Mouse (Mus musculus) heart, embryonic 16.5 days (tissue): Measurements from ENCODE around the gene Akap8l. TPM values are rescaled to one million over a fixed set of nuclear protein-coding genes. Genes with fewer than 3 reads are reported as not detected.

Experiments
- ATAC-seq: fragments of 200-750 bp; cut with Nextera tagmentation; replicated peaks from 2 replicates; pipeline ENCODE4 v1.8.0; 2017; ENCODE audit warnings: moderate number of reproducible peaks; ENCODE audit not compliant: insufficient read depth, low FRiP score; ENCODE audit errors: extremely low read depth
- H3K27ac ChIP-seq: fragments of 300-500 bp; sonication (generic); 2 replicates; pipeline ENCODE4 v1.5.1; 2014; ENCODE audit warnings: mild to moderate bottlenecking, low read length, control low read depth, moderate library complexity
- H3K27me3 ChIP-seq: fragments of 300-500 bp; sonication (generic); 2 replicates; pipeline ENCODE4 v1.6.1; 2014; ENCODE audit warnings: low read length, mixed read lengths; ENCODE audit not compliant: control insufficient read depth, insufficient read depth
- H3K36me3 ChIP-seq: fragments of 300-500 bp; sonication (generic); 2 replicates; pipeline ENCODE4 v1.6.1; 2014; ENCODE audit not compliant: control insufficient read depth, insufficient read depth
- H3K4me1 ChIP-seq: fragments of 300-500 bp; sonication (generic); 2 replicates; pipeline ENCODE4 v1.6.1; 2014; ENCODE audit warnings: low read length, mixed read lengths; ENCODE audit not compliant: control insufficient read depth, insufficient read depth
- H3K4me2 ChIP-seq: fragments of 300-500 bp; sonication (generic); 2 replicates; pipeline ENCODE4 v1.6.1; 2014; ENCODE audit warnings: low read depth, mild to moderate bottlenecking, control low read depth, low read length
- H3K4me3 ChIP-seq: fragments of 300-500 bp; sonication (generic); 2 replicates; pipeline ENCODE4 v1.5.1; 2014; ENCODE audit warnings: mild to moderate bottlenecking, control low read depth, low read length
- H3K9ac ChIP-seq: fragments of 300-500 bp; sonication (generic); 2 replicates; pipeline ENCODE4 v1.6.1; 2014; ENCODE audit warnings: low read length, control low read depth
- H3K9me3 ChIP-seq: fragments of 300-500 bp; sonication (generic); replicated peaks from 2 replicates; pipeline ENCODE4 v1.6.1; 2016; ENCODE audit warnings: low read length; ENCODE audit not compliant: control insufficient read depth
- WGBS: fragments of 180-500 bp; shearing (Covaris S2); extraction: QIAGEN DNeasy Blood & Tissue Kit; methylation state at CpG from one replicate; pipeline ENCODE4 v1.1.7; 2014; 5-methylcytosine and 5-hydroxymethylcytosine counted together
- polyA plus RNA-seq: library from polyadenylated mRNA; unstranded; fragments of >200 nt; fragmentation: Nextera tagmentation; extraction: Ambion mirVana; gene quantifications from 2 replicates; pipeline ENCODE4 v1.2.1, GENCODE M21; 2015

Akap8l gene
- polyA plus RNA-seq, 1 experiment from 2014 or later: 99.2 TPM

GRCm38 (mm10) chr17:32363821-32364301, 13.5 kb upstream of the Akap8l start:
- peak; percentile 33 for ATAC-seq
- Histone ChIP-seq H3K27me3 (no peaks in the 10 kb centered on the region), H3K4me3 (peak overlapping the region; percentile 97), H3K4me2 (peak overlapping the region; percentile 91), H3K9ac (peak overlapping the region; percentile 96), H3K4me1 (peaks cover 14% of the 10 kb centered on the region), H3K9me3 (no peaks in the 10 kb centered on the region), H3K27ac (peak overlapping the region; percentile 77), H3K36me3 (peaks cover 23% of the 10 kb centered on the region)
- 1% methylated on average over 34 of the region's 50 CpGs for WGBS

DNA sequence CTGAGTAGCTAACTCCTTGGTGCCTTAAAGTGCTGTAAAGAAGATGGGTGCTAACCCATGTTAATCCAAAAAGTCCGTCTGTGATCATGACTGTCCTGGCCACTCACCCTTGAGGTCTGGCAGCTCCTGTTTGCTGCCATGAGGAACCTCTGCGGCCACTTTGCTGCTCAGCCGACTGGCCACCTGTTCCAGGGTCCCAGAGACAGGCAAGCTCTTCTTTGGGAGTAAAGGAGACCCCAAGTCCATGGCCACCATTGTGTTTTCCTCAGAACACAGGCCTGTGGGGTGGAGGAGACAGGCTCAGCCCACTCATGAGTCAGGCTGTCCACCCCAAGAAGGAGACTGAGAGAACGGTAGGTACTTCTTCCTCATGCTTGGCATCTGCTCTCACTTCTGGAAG, 12.3 kb upstream of the Akap8l start:
- no peaks in the 10 kb centered on the region for H3K9me3 ChIP-seq
- peak overlapping the region; percentile 91 for H3K4me2 ChIP-seq
- no peak for ATAC-seq
- peak overlapping the region; percentile 97; the same call in 1 of the 2 replicates for H3K4me3 ChIP-seq
- no peaks in the 10 kb centered on the region for H3K27me3 ChIP-seq
- peaks cover 14% of the 10 kb centered on the region for H3K4me1 ChIP-seq
- no peak overlapping the region for H3K9ac ChIP-seq
- H3K27ac ChIP-seq: no peak overlapping the region
- peaks cover 34% of the 10 kb centered on the region for H3K36me3 ChIP-seq
- 73% methylated on average over 4 of the region's 4 CpGs for WGBS

DNA sequence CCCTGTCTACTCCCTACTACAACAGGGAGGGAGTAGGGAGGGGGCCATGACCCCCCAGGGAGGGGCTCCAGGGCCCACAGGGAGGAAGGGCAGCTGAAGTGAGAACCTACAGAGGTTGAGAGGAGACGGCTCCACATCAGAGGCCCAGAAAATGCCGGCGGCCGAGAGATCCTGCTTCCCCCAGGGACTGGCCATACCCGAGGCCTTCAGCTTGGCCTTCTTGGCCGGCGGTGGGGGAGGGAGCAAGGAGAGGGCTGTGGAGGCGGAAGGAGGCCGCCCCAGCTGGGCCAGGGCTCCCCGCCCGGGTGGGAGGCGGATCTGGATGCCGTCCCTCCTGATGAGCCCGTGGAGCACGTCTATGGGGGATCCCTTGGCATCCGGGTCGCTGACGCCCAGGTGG, 9.5 kb upstream of the Akap8l start:
- peaks cover 55% of the 10 kb centered on the region for H3K36me3 ChIP-seq
- H3K9me3 ChIP-seq: no peaks in the 10 kb centered on the region
- peaks cover 14% of the 10 kb centered on the region for H3K4me1 ChIP-seq
- H3K4me2 ChIP-seq: no peak overlapping the region
- ATAC-seq: no peak
- H3K9ac ChIP-seq: no peak overlapping the region
- H3K27ac ChIP-seq: no peak overlapping the region
- no peaks in the 10 kb centered on the region for H3K27me3 ChIP-seq
- no peak overlapping the region for H3K4me3 ChIP-seq
- 89% methylated on average over 18 of the region's 18 CpGs for WGBS

DNA sequence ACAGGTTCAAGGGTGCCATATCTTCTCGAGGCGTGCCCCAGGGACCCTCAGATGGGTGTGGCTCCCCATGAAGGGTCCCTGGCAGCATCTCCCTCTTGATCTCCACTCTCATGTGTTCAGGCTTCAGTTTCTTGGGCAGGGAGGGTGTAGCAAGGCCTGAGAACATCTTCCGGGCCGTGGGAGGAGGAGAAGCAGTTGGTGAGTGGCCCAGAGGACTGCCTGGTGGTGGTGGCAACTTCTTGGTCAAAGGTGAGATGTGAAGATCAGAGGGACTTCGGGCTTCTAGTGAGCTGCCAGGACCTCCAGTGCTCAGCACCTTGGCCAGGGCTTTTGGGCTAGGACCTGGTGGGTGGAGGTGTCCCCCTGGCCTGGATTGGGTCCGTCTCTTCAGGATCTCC, 8.5 kb upstream of the Akap8l start:
- H3K9ac ChIP-seq: no peak overlapping the region
- H3K27ac ChIP-seq: no peak overlapping the region
- no peak for ATAC-seq
- no peak overlapping the region for H3K4me2 ChIP-seq
- no peaks in the 10 kb centered on the region for H3K9me3 ChIP-seq
- peaks cover 18% of the 10 kb centered on the region for H3K4me1 ChIP-seq
- WGBS: 84% methylated on average over 6 of the region's 6 CpGs
- no peaks in the 10 kb centered on the region for H3K27me3 ChIP-seq
- peaks cover 58% of the 10 kb centered on the region for H3K36me3 ChIP-seq
- H3K4me3 ChIP-seq: no peak overlapping the region

DNA sequence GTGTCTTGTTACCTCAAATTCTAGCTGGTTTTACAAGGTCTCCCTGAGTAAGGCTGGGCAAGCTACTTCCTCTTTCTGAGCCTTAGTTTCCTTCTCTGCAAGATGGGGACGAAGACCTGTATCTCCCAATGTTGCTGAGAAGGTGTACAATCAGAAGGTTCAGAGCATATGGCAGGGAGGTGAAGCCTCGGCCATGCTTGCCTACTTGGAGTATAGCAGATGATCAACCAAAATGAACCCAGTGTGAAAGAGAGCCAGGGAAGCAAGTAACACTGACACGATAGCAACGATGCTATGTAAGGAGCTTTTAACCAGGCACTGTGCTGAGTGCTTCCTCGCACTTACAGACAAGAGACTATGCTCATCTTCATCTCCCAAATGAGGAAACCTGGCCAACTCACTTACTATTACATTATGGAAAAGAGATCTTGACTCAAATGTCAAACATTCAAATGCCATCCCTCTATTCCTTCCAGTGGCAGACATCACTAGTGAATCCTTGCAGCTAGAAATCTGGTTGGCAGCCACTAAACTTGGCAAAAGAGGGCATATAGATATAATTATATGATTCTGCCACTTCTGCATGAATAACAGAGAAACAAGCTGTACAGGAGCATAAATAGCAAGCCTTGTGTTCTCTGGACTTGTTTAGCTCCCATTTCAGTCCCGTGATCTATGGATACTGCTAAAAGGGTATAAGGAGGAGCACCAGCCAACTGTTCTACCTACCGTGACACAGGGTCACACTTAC, 8.0 kb upstream of the Akap8l start:
- no peaks in the 10 kb centered on the region for H3K27me3 ChIP-seq
- H3K9ac ChIP-seq: no peak overlapping the region
- H3K27ac ChIP-seq: no peak overlapping the region
- H3K36me3 ChIP-seq: peaks cover 58% of the 10 kb centered on the region
- H3K4me1 ChIP-seq: peaks cover 16% of the 10 kb centered on the region
- no peaks in the 10 kb centered on the region for H3K9me3 ChIP-seq
- WGBS: 90% methylated on average over 7 of the region's 7 CpGs
- H3K4me2 ChIP-seq: no peak overlapping the region
- H3K4me3 ChIP-seq: no peak overlapping the region
- no peak for ATAC-seq

GRCm38 (mm10) chr17:32356766-32357760, 6.7 kb upstream of the Akap8l start:
- Histone ChIP-seq H3K4me1 (peaks cover 5% of the 10 kb centered on the region; the same call in 1 of the 2 replicates), H3K9me3 (no peaks in the 10 kb centered on the region), H3K4me3 (no peak overlapping the region), H3K27ac (no peak overlapping the region), H3K9ac (no peak overlapping the region), H3K4me2 (no peak overlapping the region), H3K36me3 (peaks cover 58% of the 10 kb centered on the region), H3K27me3 (no peaks in the 10 kb centered on the region)
- 82% methylated on average over 24 of the region's 24 CpGs for WGBS
- no peak for ATAC-seq

GRCm38 (mm10) chr17:32356281-32356680, 5.9 kb upstream of the Akap8l start:
- Histone ChIP-seq H3K27ac (no peak overlapping the region), H3K4me2 (no peak overlapping the region), H3K27me3 (no peaks in the 10 kb centered on the region), H3K9ac (no peak overlapping the region), H3K4me3 (no peak overlapping the region), H3K36me3 (peaks cover 56% of the 10 kb centered on the region), H3K4me1 (peaks cover 4% of the 10 kb centered on the region; the same call in 1 of the 2 replicates), H3K9me3 (no peaks in the 10 kb centered on the region)
- WGBS: 86% methylated on average over 9 of the region's 9 CpGs
- no peak for ATAC-seq

- peaks cover 50% of the 10 kb centered on the region for H3K36me3 ChIP-seq
These were observed 4.6 kb upstream of the Akap8l start for GRCm38 (mm10) chr17:32355031-32355430.

More at GRCm38 (mm10) chr17:32355031-32355430, 4.6 kb upstream of the Akap8l start:
- Histone ChIP-seq H3K27me3 (no peaks in the 10 kb centered on the region), H3K9ac (no peak overlapping the region), H3K4me1 (peaks cover 4% of the 10 kb centered on the region; the same call in 1 of the 2 replicates), H3K27ac (no peak overlapping the region), H3K4me2 (no peak overlapping the region), H3K4me3 (no peak overlapping the region), H3K9me3 (no peaks in the 10 kb centered on the region)
- ATAC-seq: no peak
- WGBS: 86% methylated on average over 6 of the region's 6 CpGs
